Mouse (Mus musculus): ENCODE results near the gene Itgb3bp. TPM values are rescaled to one million over a fixed set of nuclear protein-coding genes. Genes with fewer than 3 reads are reported as not detected.
A peak's percentile ranks its signal among the peaks of the same experiment; 100 is the strongest.

The Itgb3bp gene
- total RNA-seq, 1 experiment from 2014 or later, result 38.1 TPM

DNA sequence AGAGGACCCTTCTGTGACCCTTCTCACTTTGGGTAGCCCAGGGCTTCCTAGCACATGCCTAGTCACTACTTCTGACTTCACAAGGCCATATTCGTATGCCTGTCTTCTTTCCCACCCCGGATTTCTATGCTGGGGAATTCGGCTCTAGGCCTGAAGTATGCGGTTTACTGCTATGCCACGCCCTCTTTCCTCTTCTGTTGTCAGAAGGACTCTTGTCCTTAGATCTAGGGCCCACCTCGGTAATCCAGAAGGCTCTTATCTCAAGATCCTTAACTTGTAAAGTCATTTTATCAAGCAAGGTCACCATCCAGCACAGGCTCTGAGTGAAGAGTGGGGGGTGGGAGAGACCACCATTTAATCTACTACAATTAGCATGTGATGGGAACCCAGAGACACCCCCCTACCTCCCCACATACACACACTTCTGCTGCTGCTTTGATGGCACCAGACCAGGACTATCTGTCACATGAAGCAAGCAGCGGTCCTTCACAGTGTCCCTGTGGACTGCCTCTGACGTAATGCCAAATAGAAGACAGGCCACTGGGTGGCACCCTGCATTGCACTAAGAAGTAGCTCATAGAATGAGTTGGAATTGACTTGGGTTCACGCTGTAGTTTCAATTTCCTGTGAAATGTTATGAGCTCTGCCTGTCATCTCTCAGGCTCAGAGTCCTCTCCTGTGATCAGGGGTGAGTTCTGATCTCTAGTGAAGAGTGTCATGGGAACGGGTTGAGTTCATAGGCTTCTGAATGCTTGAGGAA, 12.2 kb upstream of the Itgb3bp start:
- ATAC-seq (replicated peaks in 1 of 2; ENCODE audit: insufficient read depth in 1 of 2, low FRiP score in 2 of 2, low TSS enrichment in 1 of 2, low read depth in 1 of 2, poor library complexity in 2 of 2, severe bottlenecking in 2 of 2), result no peak

DNA sequence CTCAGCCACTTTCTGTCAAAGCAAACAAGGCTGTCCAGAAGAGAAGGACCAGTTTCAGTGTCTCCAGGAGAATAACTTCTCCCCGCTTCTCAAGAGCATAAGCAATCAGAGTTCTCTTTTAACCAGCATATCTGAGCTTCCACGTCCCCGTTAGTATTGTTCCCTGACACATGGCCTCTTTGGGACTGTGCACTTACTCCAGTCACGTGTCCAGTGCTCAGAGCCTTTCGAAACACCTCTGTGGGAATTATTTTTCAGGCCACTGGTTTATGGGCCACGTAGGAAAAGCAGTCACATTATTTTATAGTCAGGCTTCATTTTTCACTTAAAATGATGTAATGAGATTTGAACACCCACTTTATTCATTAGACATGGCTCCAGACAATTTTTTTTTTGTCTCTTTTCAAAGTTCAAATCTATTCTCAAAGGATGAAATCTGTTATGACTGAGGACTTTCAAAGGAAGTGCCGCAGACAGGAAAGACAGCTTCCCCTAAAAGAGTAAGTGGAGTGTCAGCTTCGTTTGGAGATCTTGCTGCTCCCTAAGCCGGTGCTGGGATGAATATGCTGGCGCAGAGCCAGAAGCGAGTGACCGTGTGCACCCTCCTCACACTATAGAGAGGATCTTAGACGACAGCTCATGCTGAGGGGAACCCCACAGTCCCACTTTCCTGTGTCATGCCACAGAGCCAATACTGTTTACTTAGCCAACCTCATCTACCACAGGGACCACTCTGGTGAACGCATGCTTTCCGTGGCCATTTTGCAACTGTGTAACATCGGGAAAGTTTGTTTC, 10.3 kb upstream of the Itgb3bp start:
- no peak for ATAC-seq (replicated peaks in 1 of 2; ENCODE audit: insufficient read depth in 1 of 2, low FRiP score in 2 of 2, low TSS enrichment in 1 of 2, low read depth in 1 of 2, poor library complexity in 2 of 2, severe bottlenecking in 2 of 2)

DNA sequence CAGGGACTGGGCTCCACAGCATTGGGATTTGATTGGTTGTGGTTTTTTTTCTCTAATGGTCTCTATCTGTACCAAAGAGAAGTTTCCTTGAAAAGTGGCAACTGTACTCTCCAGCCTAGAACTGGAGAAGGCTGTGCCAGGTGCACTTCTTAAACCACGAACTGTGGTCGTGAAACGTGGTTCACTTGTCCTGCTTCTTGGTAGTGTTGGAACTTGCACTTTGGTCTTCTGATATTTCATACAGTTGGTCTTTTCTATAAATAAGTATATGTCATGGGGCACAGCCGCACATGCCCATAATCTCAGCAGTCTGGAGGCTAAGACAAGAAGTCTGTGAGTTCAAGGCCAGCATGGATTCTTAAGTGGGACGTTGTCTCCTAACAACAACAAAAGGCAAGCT, 6.7 kb upstream of the Itgb3bp start:
- no peak for ATAC-seq (replicated peaks in 1 of 2; ENCODE audit: insufficient read depth in 1 of 2, low FRiP score in 2 of 2, low TSS enrichment in 1 of 2, low read depth in 1 of 2, poor library complexity in 2 of 2, severe bottlenecking in 2 of 2)

DNA sequence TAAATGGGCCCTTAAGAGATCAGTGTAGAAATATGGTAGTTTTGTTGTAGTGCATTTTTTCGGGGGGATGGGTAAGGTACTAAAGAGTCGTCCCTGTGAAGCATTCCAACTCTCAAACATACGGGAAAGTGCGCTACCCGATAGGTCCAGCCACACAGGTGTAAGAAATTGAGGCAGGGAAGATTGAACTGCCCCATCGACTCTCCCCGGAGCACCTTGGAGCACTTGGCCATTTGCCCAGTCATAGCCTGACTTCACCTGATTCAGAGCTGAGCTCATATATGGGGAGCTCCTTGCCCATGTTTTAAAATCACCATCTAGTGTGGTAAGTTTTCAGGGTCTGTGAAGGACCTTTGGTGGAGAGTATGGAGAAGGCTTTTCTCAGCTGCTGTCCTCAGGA, 5.2 kb upstream of the Itgb3bp start:
- ATAC-seq (replicated peaks in 1 of 2; ENCODE audit: insufficient read depth in 1 of 2, low FRiP score in 2 of 2, low TSS enrichment in 1 of 2, low read depth in 1 of 2, poor library complexity in 2 of 2, severe bottlenecking in 2 of 2), result no peak

DNA sequence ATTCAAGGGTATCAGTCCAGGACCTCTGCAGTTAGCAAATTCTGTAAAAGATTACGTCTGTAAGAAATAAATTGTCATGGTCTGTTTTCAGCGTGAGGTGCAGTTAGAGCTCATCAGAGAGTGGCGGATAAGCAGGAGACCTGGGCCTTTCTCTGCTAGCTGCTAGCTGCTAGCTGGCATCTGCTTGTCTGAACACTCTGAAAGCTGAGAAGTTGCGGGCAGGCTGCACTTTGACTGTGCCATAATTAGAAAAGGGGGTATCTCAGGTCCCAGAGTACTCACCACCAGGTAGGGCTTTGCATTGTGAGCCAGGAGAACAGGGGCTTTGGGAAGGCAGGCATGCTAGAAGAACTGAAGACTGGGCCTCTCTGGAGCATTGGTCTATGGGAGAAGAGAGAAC, 2.2 kb upstream of the Itgb3bp start:
- no peak for ATAC-seq (replicated peaks in 1 of 2; ENCODE audit: insufficient read depth in 1 of 2, low FRiP score in 2 of 2, low TSS enrichment in 1 of 2, low read depth in 1 of 2, poor library complexity in 2 of 2, severe bottlenecking in 2 of 2)

DNA sequence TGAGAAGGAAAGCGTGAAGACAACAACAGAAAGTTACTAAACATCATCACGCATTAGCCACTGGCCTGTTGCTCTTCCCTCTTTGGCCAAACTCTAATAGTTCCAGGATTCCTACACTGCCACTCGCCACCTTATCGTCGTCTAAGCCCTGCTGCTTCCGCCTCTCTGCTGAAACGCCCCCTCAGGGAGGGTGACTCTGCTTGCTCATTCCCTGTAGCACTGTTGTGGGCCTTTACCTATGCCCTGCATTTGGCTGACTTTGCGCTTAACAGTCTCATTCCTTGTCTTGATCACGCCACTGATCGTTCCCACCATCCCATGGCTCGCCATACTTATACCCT, 1.6 kb upstream of the Itgb3bp start:
- no peak for ATAC-seq (replicated peaks in 1 of 2; ENCODE audit: insufficient read depth in 1 of 2, low FRiP score in 2 of 2, low TSS enrichment in 1 of 2, low read depth in 1 of 2, poor library complexity in 2 of 2, severe bottlenecking in 2 of 2)

DNA sequence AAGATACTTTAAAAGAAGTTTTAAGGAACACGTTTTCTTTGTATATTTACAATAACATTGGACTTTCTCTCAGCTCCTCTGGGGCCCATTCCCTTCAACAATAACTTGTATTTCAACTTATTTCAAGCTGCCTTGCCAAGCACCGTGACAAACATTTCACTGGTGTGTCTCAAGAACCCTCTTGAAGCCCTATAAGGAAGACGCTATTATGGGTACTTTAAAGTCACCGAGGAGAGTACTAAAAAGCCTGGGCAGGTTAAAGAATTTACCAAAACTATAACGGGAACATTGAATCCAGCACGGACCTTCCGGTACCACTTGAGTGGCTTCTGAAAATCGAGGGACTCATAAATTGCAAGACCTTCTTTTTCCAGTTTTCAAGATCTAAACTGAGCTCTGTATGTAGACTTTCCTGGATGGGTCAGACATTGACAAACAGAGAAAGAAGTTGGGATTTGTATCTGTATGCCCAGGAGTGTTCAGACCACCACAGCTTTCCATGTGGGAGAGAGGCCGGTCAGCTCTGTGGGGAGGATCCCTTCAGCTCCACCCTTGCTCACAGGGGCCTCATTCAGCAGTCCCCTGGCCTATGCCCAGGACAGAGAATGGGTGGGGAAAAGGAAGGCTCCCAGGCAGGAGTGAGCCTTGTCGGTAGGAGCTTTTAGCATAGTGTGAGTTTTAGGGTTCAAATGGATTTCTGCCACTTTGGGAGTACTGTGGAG, 1.1 kb upstream of the Itgb3bp start:
- ATAC-seq (replicated peaks in 1 of 2; ENCODE audit: insufficient read depth in 1 of 2, low FRiP score in 2 of 2, low TSS enrichment in 1 of 2, low read depth in 1 of 2, poor library complexity in 2 of 2, severe bottlenecking in 2 of 2), result no peak

DNA sequence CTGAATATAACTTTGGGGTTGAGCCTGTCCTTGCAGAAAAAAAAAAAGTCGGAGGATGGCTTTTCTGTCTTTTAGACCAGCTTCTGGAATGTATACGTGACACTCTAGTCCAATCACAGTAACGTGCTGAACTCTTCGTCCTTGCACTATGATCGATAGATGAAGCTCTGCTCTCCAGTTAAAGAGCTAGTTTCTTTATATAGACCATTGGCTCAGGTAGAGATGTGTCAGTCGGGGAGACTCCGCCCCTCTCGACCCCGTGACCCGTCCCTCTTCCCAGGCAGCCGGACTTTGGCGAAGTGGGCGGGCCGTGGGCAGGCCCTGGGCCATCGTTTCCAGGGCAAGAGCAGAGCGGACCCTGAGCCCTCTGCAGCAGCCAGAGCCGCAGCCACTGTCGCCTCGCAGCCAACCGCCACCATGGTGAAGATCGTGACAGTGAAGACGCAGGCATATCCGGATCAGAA, 432 bp downstream of the Itgb3bp start, which contains the start of gene Pgm1:
Gene Pgm1, plus strand, starts transcription at position 266 of the 464 bp plus-strand sequence.
- ATAC-seq (replicated peaks in 1 of 2; ENCODE audit: insufficient read depth in 1 of 2, low FRiP score in 2 of 2, low TSS enrichment in 1 of 2, low read depth in 1 of 2, poor library complexity in 2 of 2, severe bottlenecking in 2 of 2), result peak; percentile 63 to 79

DNA sequence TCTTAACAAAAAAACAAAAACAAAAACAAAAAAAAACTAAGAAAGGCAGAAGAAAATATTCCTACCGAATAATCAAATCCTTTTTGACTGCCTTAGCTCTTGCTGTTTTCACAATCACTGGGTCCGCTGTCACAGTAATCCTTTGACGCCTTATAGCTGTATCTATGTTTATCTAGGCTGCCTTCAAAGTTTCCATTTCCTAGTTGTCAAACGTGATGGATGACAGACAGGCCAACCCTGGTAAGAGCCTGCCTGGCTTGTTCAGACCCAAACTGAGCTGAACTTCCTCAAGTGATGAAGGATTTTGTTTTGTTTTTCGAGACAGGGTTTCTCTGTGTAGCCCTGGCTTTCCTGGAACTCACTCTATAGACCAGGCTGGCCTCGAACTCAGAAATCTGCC, 1.1 kb downstream of the Itgb3bp start:
- ATAC-seq (replicated peaks in 1 of 2; ENCODE audit: insufficient read depth in 1 of 2, low FRiP score in 2 of 2, low TSS enrichment in 1 of 2, low read depth in 1 of 2, poor library complexity in 2 of 2, severe bottlenecking in 2 of 2), result no peak

DNA sequence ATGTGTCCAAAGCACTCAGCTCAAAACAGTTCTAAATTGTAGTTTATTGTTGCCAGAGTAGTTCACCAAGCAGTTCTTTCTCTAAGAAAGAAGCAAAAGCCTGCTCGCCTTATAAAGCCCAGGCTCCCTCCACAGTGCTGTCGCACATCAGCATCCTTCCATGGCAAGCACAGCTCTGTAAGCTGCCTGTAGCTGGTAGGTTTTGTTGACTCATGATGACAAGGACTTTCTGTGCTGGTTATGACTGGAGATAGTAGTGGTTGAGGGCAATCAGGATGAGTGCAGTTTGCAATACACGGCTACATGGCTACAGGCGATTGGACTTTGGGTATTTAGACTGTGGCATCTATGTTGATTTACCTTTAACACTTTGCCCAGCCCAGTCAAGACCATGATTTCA, 3.2 kb downstream of the Itgb3bp start:
- no peak for ATAC-seq (replicated peaks in 1 of 2; ENCODE audit: insufficient read depth in 1 of 2, low FRiP score in 2 of 2, low TSS enrichment in 1 of 2, low read depth in 1 of 2, poor library complexity in 2 of 2, severe bottlenecking in 2 of 2)

DNA sequence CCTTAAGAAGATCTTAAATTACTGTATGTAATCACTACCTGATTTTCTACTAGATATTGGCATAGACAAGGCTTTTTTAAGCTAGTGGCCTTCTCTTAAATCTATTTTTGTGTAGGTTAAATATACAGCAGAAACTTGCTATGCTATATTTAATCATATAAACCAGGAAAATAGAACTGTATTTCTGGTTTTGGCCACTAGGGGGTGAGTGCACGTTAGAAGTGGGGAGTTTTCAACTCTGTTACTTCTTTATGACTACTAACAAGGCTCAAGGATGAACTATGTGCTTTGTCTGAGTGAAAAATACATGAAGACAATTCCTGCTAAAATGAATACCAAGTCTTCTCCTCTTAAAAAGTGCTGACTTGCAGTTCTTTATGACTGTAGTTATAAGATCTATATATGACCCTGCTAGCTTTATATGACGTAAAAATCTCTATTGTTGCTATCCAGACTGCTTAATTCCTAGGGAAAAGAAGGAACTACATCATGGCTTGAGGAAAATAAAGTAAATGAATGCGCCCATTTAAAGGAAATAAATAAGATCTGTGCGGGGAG, 15.6 kb downstream of the Itgb3bp start:
- 0 out of 4 replicates have a peak, but pooled peaks of 1 of the 2 experiments have one; percentile 46 for ATAC-seq (replicated peaks in 1 of 2; ENCODE audit: insufficient read depth in 1 of 2, low FRiP score in 2 of 2, low TSS enrichment in 1 of 2, low read depth in 1 of 2, poor library complexity in 2 of 2, severe bottlenecking in 2 of 2)

DNA sequence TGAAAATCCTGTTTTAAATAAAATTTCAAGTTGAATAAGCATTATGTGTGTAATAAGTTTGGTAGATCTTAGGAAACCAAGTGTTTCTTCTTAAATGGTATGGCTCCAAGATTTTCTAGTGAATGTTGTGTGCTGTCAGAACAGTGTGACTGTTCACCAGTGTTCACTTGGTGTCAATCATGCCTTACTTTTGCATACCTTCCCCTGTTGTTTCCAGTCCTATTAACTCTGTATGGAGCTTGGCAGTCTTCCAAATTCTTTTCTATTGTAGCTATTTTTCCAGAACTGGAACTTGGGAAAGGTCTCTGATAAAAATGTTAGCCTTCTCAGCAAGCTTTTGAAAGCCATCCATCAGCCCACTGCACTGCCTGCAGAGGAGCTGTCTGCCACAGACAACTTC, 47.2 kb downstream of the Itgb3bp start:
- no peak for ATAC-seq (replicated peaks in 1 of 2; ENCODE audit: insufficient read depth in 1 of 2, low FRiP score in 2 of 2, low TSS enrichment in 1 of 2, low read depth in 1 of 2, poor library complexity in 2 of 2, severe bottlenecking in 2 of 2)

DNA sequence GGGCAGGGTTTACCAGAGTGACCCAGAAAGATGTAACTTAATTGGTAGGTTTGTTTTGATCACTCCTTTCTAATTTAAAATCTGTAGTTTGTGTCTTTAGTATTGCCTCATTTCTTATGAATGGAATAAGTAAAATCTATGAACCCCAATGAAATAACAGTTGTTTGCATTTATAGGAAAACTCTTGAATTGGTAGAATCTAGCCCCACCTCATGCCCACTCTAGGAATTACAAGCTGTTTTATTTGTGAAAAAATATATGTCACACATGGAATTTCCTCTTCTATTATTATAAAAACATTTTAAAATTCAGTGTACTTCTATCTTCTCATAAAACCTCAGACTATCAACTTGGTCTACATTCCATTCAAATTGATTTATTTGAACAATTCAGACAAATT, 47.7 kb downstream of the Itgb3bp start:
- ATAC-seq (replicated peaks in 1 of 2; ENCODE audit: insufficient read depth in 1 of 2, low FRiP score in 2 of 2, low TSS enrichment in 1 of 2, low read depth in 1 of 2, poor library complexity in 2 of 2, severe bottlenecking in 2 of 2), result no peak

DNA sequence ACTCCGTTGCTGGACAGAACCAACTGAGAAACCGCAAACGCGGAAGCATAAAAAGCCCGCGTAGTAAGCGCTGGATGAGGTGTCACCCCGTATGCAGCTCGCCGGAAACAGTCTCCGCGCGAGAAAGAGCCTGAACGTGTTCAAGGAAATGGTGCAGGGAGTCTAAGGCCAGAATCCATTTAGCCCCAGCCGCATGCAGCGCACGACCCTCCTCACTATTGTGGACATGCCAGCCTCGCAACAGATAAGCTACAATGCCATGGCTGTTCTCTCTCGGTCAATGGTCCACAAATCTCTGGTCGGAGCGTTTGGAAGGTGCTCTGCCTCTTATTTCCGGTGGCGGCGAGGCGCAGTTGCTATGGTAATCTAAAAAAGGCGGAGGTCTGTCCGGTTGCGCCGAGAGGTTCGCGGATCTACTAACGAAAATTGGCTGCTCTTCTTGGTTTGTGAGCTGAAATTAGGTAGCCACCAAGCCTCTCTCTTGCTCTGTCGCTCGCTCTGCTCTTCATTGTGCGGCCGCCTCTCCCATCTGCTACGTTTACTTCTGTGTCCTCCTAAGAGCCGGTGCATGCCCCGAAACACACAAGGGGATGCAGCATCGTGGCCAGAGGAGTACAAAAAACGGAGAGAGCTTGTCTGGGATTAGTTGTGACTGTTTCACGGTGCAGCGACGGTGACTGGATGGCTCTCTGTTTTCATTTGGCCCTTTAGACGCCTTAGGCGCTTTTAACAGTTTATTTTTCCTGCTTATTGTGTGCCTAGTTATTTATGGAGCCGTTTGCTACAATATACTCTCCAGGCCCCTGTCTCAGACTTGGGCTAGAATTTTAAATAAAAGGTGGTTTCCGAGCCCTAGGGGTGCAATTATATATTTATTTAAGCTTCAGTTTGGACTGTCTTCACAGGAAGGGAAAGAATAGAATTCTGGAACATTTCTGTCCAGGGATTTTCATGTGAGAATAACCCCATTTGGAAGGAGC, 100.2 kb downstream of the Itgb3bp start, which contains the start of gene Efcab7:
Gene Efcab7, plus strand, starts transcription at position 105 of the 980 bp plus-strand sequence.
- ATAC-seq (replicated peaks in 1 of 2; ENCODE audit: insufficient read depth in 1 of 2, low FRiP score in 2 of 2, low TSS enrichment in 1 of 2, low read depth in 1 of 2, poor library complexity in 2 of 2, severe bottlenecking in 2 of 2), result peak; percentile 94 to 97

DNA sequence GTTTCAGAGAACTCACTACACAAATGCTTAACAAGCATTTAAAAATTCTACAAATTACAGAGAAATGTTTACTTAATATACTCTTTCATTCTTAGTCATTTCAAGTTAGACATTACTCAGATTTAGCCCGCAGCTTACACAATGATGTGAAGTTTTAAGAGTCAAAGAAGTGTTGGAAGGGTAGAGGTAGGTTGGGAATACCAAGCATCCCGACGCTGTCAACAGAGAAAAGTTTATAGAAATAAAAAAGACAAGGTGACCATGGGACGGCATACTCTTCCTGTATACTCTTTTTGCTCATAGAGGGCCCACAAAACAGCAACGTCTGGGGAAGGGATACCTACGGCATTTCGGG, 100.9 kb downstream of the Itgb3bp start:
- ATAC-seq (replicated peaks in 1 of 2; ENCODE audit: insufficient read depth in 1 of 2, low FRiP score in 2 of 2, low TSS enrichment in 1 of 2, low read depth in 1 of 2, poor library complexity in 2 of 2, severe bottlenecking in 2 of 2), result no peak

DNA sequence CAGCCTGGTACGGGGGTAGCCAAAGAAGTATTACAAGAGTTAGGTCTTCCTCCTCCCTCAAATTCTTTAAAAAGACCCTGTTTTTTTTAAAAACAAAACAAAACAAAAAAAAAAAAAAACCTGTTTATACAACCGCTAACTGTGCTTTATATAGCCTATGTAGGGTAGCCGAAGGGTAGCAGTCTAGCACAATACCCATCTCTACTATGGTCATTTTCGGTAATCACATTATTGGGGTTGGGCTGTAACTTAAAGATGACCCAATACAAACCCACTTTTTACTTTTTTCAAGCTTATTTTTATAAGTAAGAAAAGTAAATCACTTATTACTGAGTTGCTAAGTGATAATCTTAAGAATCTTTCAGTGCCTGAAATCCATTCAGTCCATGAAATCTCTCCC, 101.3 kb downstream of the Itgb3bp start:
- ATAC-seq (replicated peaks in 1 of 2; ENCODE audit: insufficient read depth in 1 of 2, low FRiP score in 2 of 2, low TSS enrichment in 1 of 2, low read depth in 1 of 2, poor library complexity in 2 of 2, severe bottlenecking in 2 of 2), result no peak

All from hematopoietic stem cell, adult 5-6 weeks (primary cell).